Mouse (Mus musculus) midbrain, postnatal 0 days (tissue): ENCODE measurements around the gene Slc1a1. TPM values are rescaled to one million over a fixed set of nuclear protein-coding genes. Genes with fewer than 3 reads are reported as not detected.

Experiments
- ATAC-seq: fragments of 200-750 bp; cut with Nextera tagmentation; 2 replicates; pipeline ENCODE4 v1.8.0; 2017; ENCODE audit warnings: moderate number of reproducible peaks, mild to moderate bottlenecking, moderate TSS enrichment, moderate library complexity; ENCODE audit not compliant: low FRiP score
- DNase-seq: peaks from one replicate; pipeline ENCODE4 v3.0.0-alpha.2; 2015; ENCODE audit warnings: low spot score
- H3K27ac ChIP-seq: fragments of 300-500 bp; sonication (generic); 2 replicates; pipeline ENCODE4 v1.5.1; 2014; ENCODE audit warnings: low read depth, mild to moderate bottlenecking, low read length, mixed read lengths
- H3K27me3 ChIP-seq: fragments of 300-500 bp; sonication (generic); 2 replicates; pipeline ENCODE4 v1.6.1; 2014; ENCODE audit warnings: low read length, control low read depth, mixed read lengths; ENCODE audit not compliant: insufficient read depth
- H3K36me3 ChIP-seq: fragments of 300-500 bp; sonication (generic); 2 replicates; pipeline ENCODE4 v1.6.1; 2014; ENCODE audit warnings: low read length, control low read depth, mixed read lengths; ENCODE audit not compliant: insufficient read depth
- H3K4me1 ChIP-seq: fragments of 300-500 bp; sonication (generic); 2 replicates; pipeline ENCODE4 v1.6.1; 2014; ENCODE audit warnings: mild to moderate bottlenecking, control low read depth, antibody characterized with exemption, low read length, mixed read lengths; ENCODE audit not compliant: insufficient read depth
- H3K4me2 ChIP-seq: fragments of 300-500 bp; sonication (generic); 2 replicates; pipeline ENCODE4 v1.6.1; 2014; ENCODE audit warnings: low read depth, mild to moderate bottlenecking, low read length, mixed read lengths; ENCODE audit not compliant: poor library complexity, severe bottlenecking
- H3K4me3 ChIP-seq: fragments of 300-500 bp; sonication (generic); 2 replicates; pipeline ENCODE4 v1.5.1; 2014; ENCODE audit warnings: low read depth, mild to moderate bottlenecking, low read length, moderate library complexity
- H3K9ac ChIP-seq: fragments of 300-500 bp; sonication (generic); replicated peaks from 2 replicates; pipeline ENCODE4 v1.6.1; 2014; ENCODE audit warnings: mild to moderate bottlenecking, low read length, moderate library complexity, mixed read lengths; ENCODE audit not compliant: poor library complexity, severe bottlenecking
- H3K9me3 ChIP-seq: fragments of 300-500 bp; sonication (generic); 2 replicates; pipeline ENCODE4 v1.6.1; 2016; ENCODE audit warnings: low read length, control low read depth
- CTCF ChIP-seq: IDR thresholded peaks from 2 replicates; pipeline ENCODE4 v1.5.1; 2016; ENCODE audit warnings: antibody characterized with exemption, mild to moderate bottlenecking
- WGBS: fragments of 180-500 bp; shearing (Covaris S2); extraction: QIAGEN DNeasy Blood & Tissue Kit; methylation state at CpG from one replicate; pipeline ENCODE4 v1.1.7; 2014; 5-methylcytosine and 5-hydroxymethylcytosine counted together
- polyA plus RNA-seq: library from polyadenylated mRNA; unstranded; fragments of >200 nt; fragmentation: Nextera tagmentation; extraction: Ambion mirVana; gene quantifications from 2 replicates; pipeline ENCODE4 v1.2.1, GENCODE M21; 2015
- total RNA-seq: library from RNA; depleted of rRNA; stranded (reverse); fragments of >200 nt; gene quantifications from 2 replicates; pipeline ENCODE4 v1.2.3, GENCODE M21; 2014; rRNA removed

Slc1a1 gene
- 85.3 and 87.3 TPM in 2 replicates for total RNA-seq
- 50.6 and 51.7 TPM in 2 replicates for polyA plus RNA-seq

- peak within 1 kb of the TSS; percentile 79 for H3K27ac ChIP-seq
- under 1% methylated on average over 64 of the region's 68 CpGs for WGBS
- H3K4me1 ChIP-seq: no peaks in the 10 kb centered on the region; the same call in 1 of the 2 replicates
- peak; percentile 35; the same call in 1 of the 2 replicates for TF ChIP-seq CTCF
- H3K4me2 ChIP-seq: peak within 1 kb of the TSS; percentile 76
- peak; percentile 90 for ATAC-seq
- DNase-seq: peak; percentile 78
- no peaks in the 10 kb centered on the region for H3K9me3 ChIP-seq
- no peaks in the 10 kb centered on the region for H3K36me3 ChIP-seq
- no peaks in the 10 kb centered on the region for H3K27me3 ChIP-seq
- H3K4me3 ChIP-seq: peak within 1 kb of the TSS; percentile 64
- peak within 1 kb of the TSS; percentile 78 for H3K9ac ChIP-seq
Observed at GRCm38 (mm10) chr19:28834798-28835499, at the start of gene Slc1a1. Gene Slc1a1, plus strand, starts transcription at chr19:28835049.

GRCm38 (mm10) chr19:28790196-28790595, 44.7 kb upstream of the Slc1a1 start:
- ATAC-seq (no peak), DNase-seq (no peak)
- Histone ChIP-seq H3K9me3 (no peaks in the 10 kb centered on the region), H3K9ac (no peak overlapping the region), H3K4me2 (no peak overlapping the region), H3K4me3 (no peak overlapping the region), H3K4me1 (no peaks in the 10 kb centered on the region), H3K27ac (no peak overlapping the region), H3K36me3 (no peaks in the 10 kb centered on the region), H3K27me3 (no peaks in the 10 kb centered on the region)
- TF ChIP-seq CTCF: no peak
- WGBS: 83% methylated on average over 1 of the region's 1 CpGs

- H3K36me3 ChIP-seq: no peaks in the 10 kb centered on the region
- 84% methylated on average over 2 of the region's 2 CpGs for WGBS
- no peak overlapping the region for H3K4me2 ChIP-seq
- no peak for DNase-seq
- H3K27ac ChIP-seq: no peak overlapping the region
- H3K9me3 ChIP-seq: no peaks in the 10 kb centered on the region
- no peak for ATAC-seq
- H3K4me1 ChIP-seq: no peaks in the 10 kb centered on the region
- no peak overlapping the region for H3K9ac ChIP-seq
- H3K27me3 ChIP-seq: no peaks in the 10 kb centered on the region
- TF ChIP-seq CTCF: no peak
- no peak overlapping the region for H3K4me3 ChIP-seq
Observed at GRCm38 (mm10) chr19:28793307-28793706, 41.5 kb upstream of the Slc1a1 start.

DNA sequence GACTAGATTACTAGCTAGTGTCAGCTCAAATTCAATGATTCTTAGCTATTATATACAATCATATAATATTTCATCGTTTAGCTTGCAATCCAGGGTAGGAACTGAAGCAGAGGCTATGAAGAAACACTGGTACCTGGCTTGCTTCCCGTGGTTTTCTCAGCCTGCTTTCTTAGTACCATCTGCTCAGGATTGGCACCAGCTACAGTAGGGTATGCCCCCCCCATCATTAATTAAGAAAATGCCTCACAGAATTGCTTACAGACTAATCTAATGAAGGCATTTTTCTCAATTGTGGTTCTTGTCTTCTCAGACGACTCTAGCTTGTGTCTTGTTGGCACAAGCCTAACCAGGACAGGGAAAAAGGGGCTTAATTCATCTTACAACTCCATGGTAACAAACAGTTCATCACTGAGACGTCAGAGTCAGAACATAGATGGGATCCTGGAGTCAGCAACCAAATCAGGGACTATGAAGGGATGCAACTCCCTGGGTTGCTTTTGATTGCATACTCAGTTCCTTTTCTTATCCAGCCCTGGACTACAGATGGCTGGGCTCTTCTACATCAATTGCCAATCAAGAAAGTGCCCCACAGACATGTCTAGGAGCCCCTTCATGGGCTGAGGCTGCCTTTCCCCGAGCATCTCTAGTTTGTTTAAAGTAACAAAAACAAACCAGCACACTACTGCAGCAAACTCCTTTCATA, 38.6 kb upstream of the Slc1a1 start:
- H3K4me1 ChIP-seq: no peaks in the 10 kb centered on the region
- WGBS: 70% methylated on average over 5 of the region's 5 CpGs
- no peak overlapping the region for H3K9ac ChIP-seq
- no peaks in the 10 kb centered on the region for H3K36me3 ChIP-seq
- no peaks in the 10 kb centered on the region for H3K9me3 ChIP-seq
- no peak overlapping the region for H3K4me2 ChIP-seq
- DNase-seq (peak; percentile 5), ATAC-seq (no peak)
- no peaks in the 10 kb centered on the region for H3K27me3 ChIP-seq
- TF ChIP-seq CTCF: no peak
- H3K27ac ChIP-seq: no peak overlapping the region
- H3K4me3 ChIP-seq: no peak overlapping the region

DNA sequence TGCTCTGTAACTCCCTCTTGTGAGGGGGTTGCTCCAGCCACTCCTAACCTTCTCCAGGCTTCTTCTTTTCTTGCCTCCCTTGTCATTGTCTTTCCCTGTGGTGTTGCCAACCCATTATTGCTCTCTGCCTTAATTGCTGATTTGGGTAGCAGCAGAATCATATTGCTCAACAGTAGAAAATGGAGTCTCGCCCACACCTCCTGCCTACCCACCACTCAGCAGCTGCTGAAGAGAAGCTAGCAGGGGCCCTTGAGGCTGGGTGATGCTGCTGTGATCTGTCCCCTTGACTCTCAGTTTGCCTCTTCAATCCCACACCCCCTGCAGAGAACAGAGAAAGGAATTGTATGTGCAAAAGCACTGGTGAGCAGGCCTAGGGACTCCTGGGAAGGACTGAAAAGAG, 37.9 kb upstream of the Slc1a1 start:
- TF ChIP-seq CTCF: no peak
- Histone ChIP-seq H3K9ac (no peak overlapping the region), H3K4me3 (no peak overlapping the region), H3K27me3 (no peaks in the 10 kb centered on the region), H3K4me1 (no peaks in the 10 kb centered on the region), H3K27ac (no peak overlapping the region), H3K9me3 (no peaks in the 10 kb centered on the region), H3K4me2 (no peak overlapping the region), H3K36me3 (no peaks in the 10 kb centered on the region)
- 86% methylated on average over 1 of the region's 1 CpGs for WGBS
- ATAC-seq (no peak), DNase-seq (no peak)

GRCm38 (mm10) chr19:28797611-28798010, 37.2 kb upstream of the Slc1a1 start:
- no peak for TF ChIP-seq CTCF
- no peak overlapping the region for H3K9ac ChIP-seq
- H3K27me3 ChIP-seq: no peaks in the 10 kb centered on the region
- H3K4me1 ChIP-seq: no peaks in the 10 kb centered on the region
- no peak overlapping the region for H3K4me2 ChIP-seq
- 89% methylated on average over 6 of the region's 6 CpGs for WGBS
- ATAC-seq (no peak), DNase-seq (no peak)
- no peaks in the 10 kb centered on the region for H3K9me3 ChIP-seq
- H3K36me3 ChIP-seq: no peaks in the 10 kb centered on the region
- H3K4me3 ChIP-seq: no peak overlapping the region
- no peak overlapping the region for H3K27ac ChIP-seq
